Mouse (Mus musculus) ES-Bruce4 (cell line): ENCODE data around the gene Asb13. TPM values are rescaled to one million over a fixed set of nuclear protein-coding genes. Genes with fewer than 3 reads are reported as not detected.

Experiments
- H3K27ac ChIP-seq: 2 replicates; pipeline ENCODE4 v1.5.1; 2012; ENCODE audit warnings: low read length, inconsistent platforms; ENCODE audit not compliant: insufficient read depth
- H3K27me3 ChIP-seq: 2 replicates; pipeline ENCODE4 v1.6.1; 2012; ENCODE audit warnings: mild to moderate bottlenecking, low read length, inconsistent platforms; ENCODE audit not compliant: control insufficient read depth, poor library complexity, insufficient read depth, severe bottlenecking
- H3K36me3 ChIP-seq: 2 replicates; pipeline ENCODE4 v1.6.1; 2012; ENCODE audit warnings: inconsistent platforms, mild to moderate bottlenecking, low read length, moderate library complexity; ENCODE audit not compliant: control insufficient read depth, poor library complexity, insufficient read depth, severe bottlenecking
- H3K4me1 ChIP-seq: one replicate; pipeline ENCODE4 v1.8.1; 2011; ENCODE audit warnings: low read length; ENCODE audit not compliant: control insufficient read depth, insufficient read depth
- H3K4me3 ChIP-seq: 2 replicates; pipeline ENCODE4 v1.5.1; 2011; ENCODE audit warnings: low read depth, mild to moderate bottlenecking, low read length
- H3K9ac ChIP-seq: 2 replicates; pipeline ENCODE4 v1.6.1; 2012; ENCODE audit warnings: low read depth, mild to moderate bottlenecking, inconsistent platforms; ENCODE audit not compliant: poor library complexity, severe bottlenecking
- H3K9me3 ChIP-seq: replicated peaks from 2 replicates; pipeline ENCODE4 v1.6.1; 2012; ENCODE audit warnings: mild to moderate bottlenecking, low read length, inconsistent platforms; ENCODE audit not compliant: control insufficient read depth, poor library complexity, insufficient read depth, severe bottlenecking
- CTCF ChIP-seq: IDR thresholded peaks from one replicate; pipeline ENCODE4 v1.8.1; 2011; ENCODE audit warnings: low read depth, low read length
- EP300 ChIP-seq: IDR thresholded peaks from 2 replicates; pipeline ENCODE4 v1.6.1; 2011; ENCODE audit warnings: low read depth, low read length; ENCODE audit not compliant: insufficient read depth
- POLR2A ChIP-seq: IDR thresholded peaks from one replicate; pipeline ENCODE4 v1.8.1; 2011; ENCODE audit warnings: low read length; ENCODE audit not compliant: insufficient read depth
- polyA plus RNA-seq: library from polyadenylated mRNA; stranded (reverse); fragments of >200 nt; gene quantifications from 2 replicates; pipeline ENCODE4 v1.2.4, GENCODE M21; 2011; ENCODE audit warnings: low read depth; ENCODE audit not compliant: missing spikeins, insufficient read depth, insufficient read length

The Asb13 gene
- polyA plus RNA-seq, 1 experiment, result 18.2 TPM

DNA sequence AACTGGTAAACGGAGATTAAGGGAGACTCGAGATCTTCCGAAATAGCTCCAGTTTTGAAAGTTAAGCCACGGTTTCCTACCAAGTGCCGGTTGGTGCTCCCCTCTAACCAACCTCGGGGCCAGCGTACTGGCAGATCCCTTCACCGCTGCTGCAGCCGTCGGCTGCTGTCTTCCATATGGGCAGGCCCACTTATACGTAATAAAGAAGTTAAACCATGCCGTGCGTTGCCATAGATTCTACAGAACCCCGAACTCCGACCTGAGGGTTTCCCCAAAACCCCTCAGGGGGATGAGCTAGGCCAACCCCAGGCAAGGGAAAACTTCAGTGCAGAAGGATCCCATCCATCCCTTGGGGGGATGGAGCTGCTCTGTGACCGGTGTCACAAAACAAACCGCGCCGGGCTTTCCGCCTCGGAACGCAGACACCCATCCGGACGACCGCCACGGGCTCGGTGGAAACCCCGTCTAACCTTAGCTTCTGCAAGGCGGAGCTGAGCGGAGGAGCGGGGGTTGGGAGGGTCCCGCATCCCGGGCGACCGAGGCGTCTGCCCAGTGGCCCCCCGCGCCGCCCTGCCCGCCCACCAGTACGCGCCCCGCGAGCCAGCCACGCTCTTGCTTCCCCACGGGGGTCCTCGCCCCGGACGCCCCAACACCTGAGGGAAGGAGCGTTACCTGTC lies 23.6 kb upstream of the Asb13 start:
- Histone ChIP-seq H3K9ac (peak overlapping the region; percentile 83), H3K27ac (peak overlapping the region; percentile 55), H3K27me3 (no peaks in the 10 kb centered on the region), H3K4me1 (no peaks in the 10 kb centered on the region), H3K4me3 (peak overlapping the region; percentile 80), H3K36me3 (no peaks in the 10 kb centered on the region; the same call in 1 of the 2 replicates), H3K9me3 (peaks cover 31% of the 10 kb centered on the region)
- TF ChIP-seq CTCF, result no peak
- no peak for TF ChIP-seq EP300
- TF ChIP-seq POLR2A, result no peak

DNA sequence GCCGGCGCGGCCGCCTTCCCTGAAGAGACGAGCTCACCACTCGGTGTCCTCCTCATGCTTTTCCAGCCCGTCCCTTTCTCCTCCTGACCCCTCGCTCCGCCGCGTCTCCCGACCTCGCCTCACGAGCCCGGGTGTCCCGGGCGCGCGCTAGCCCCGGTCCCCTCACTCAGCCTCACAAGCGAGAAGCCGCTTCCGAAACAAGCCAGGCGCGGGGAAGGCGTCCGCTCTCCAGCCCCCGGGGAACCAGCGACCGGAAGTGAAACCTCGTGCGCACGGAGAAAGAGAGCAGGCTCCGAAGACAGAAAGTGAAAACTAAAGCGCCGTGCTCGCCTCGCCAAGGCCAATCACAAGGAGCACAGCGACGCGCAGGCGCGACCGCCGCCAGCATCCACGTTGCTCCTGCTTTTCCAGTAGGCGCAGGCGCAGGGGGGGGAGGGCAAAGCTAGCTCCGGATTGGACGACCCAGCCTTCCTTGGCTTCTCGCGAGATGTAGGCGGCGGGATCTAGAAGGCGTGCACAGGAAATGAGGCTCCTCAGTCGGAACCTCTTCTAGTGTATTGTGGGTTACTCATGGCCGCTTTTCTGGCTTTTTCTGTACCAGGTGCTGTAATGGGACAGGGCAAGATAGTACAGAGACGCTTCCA lies 22.9 kb upstream of the Asb13 start, which contains the start of gene Fam208b:
Gene Fam208b (minus strand): TSS at position 314 of the 644 bp plus-strand sequence.
- Histone ChIP-seq H3K9me3 (peaks cover 31% of the 10 kb centered on the region), H3K4me3 (peak within 1 kb of the TSS; percentile 80), H3K27ac (peak within 1 kb of the TSS; percentile 55), H3K4me1 (no peaks in the 10 kb centered on the region), H3K36me3 (no peaks in the 10 kb centered on the region; the same call in 1 of the 2 replicates), H3K9ac (peak within 1 kb of the TSS; percentile 83), H3K27me3 (no peaks in the 10 kb centered on the region)
- TF ChIP-seq POLR2A (no peak), CTCF (no peak), EP300 (no peak)

DNA sequence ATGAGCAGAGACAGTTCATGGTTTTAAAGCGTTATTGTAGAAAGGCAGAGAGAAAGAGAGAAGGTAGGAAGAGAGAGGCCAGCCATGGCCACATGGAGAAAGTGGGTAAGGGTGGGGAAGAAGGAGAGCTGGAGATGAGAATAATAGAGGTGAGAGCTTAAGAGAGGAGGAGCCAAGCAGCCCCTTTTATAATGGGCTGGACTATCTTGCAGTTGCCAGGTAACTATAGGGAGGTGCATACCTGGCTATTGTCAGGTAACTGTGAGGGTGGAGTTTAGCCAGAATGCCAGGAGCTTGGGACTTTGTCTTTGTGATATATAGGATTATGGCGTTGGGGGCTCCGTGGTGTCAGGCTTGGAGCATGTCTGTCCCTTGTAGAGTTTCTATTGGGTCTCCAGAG lies 6.7 kb upstream of the Asb13 start:
- H3K9ac ChIP-seq, result 0 out of 2 replicates have a peak overlapping the region, but pooled peaks have one; percentile 14
- no peaks in the 10 kb centered on the region for H3K27me3 ChIP-seq
- TF ChIP-seq POLR2A (no peak), EP300 (no peak), CTCF (no peak)
- no peak overlapping the region for H3K27ac ChIP-seq
- peaks cover 16% of the 10 kb centered on the region for H3K9me3 ChIP-seq
- H3K4me1 ChIP-seq, result peaks cover 4% of the 10 kb centered on the region
- H3K36me3 ChIP-seq, result no peaks in the 10 kb centered on the region
- no peak overlapping the region for H3K4me3 ChIP-seq

DNA sequence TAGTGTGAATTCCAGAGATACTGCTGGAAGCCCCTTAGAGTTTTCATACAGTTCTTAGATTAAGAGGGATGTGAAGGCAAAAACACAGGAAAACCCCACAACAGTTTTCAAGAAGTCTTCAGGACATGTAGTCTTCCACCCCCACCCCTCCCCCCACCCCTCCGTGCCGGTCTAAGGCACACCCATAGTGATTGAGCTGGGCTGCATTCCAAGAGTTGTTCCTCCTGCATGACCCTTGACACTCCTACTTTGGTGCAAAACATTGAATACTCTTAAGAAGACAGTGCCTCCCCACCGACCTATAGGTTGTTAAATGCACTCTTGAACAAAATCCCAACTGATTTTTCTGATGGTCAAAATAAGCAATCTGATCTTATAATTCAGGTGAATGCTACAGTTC lies 5.7 kb upstream of the Asb13 start:
- no peaks in the 10 kb centered on the region for H3K27me3 ChIP-seq
- peaks cover 4% of the 10 kb centered on the region for H3K4me1 ChIP-seq
- H3K9ac ChIP-seq, result no peak overlapping the region
- H3K27ac ChIP-seq, result no peak overlapping the region
- no peak overlapping the region for H3K4me3 ChIP-seq
- peaks cover 9% of the 10 kb centered on the region for H3K9me3 ChIP-seq
- TF ChIP-seq CTCF, result no peak
- peak; percentile 62; the same call in 1 of the 2 replicates for TF ChIP-seq EP300
- no peak for TF ChIP-seq POLR2A
- no peaks in the 10 kb centered on the region for H3K36me3 ChIP-seq

DNA sequence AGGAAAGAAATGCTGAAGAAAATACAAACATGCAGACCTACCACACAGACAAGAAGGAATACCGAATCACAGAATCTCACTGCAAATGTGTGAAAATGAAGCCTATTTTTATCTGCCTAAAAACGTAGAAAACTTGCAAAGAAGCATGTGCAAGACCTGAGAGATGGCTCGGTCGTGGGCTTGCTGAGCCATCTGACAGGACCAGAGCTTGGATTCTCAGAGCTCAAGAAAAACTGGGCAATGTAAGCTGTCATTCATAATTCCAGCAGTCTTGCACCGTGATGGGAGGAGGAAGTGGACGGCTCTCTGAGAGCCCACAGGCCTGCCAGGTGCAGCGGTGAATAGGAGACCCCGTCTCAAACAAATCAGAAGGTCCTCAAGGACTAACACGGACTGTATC lies 1.3 kb upstream of the Asb13 start:
- no peaks in the 10 kb centered on the region for H3K9me3 ChIP-seq
- H3K4me1 ChIP-seq, result peaks cover 3% of the 10 kb centered on the region
- H3K27me3 ChIP-seq, result no peaks in the 10 kb centered on the region
- H3K9ac ChIP-seq, result no peak overlapping the region
- no peak overlapping the region for H3K27ac ChIP-seq
- H3K36me3 ChIP-seq, result no peaks in the 10 kb centered on the region
- TF ChIP-seq CTCF, result no peak
- TF ChIP-seq EP300, result no peak
- TF ChIP-seq POLR2A, result no peak
- H3K4me3 ChIP-seq, result no peak overlapping the region

DNA sequence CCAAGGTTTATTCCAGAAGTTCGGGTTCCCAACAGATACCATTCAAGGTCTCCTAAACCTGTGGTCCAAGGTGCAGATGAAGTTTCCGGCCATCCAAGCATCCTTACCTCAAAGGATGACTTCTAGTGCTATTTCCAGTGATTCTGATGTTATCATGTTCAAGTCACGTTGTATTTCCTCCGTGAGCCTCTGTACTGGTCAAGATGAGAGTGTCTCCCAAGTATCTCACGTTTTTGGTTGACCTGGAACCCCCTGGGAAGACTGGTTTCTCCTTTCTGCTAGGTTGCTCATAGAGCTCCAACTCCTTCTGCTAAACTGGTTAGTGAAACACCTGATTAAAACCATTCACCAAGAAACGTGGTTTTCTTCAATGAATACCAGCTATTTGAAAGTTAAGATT lies 701 bp upstream of the Asb13 start:
- Histone ChIP-seq H3K4me1 (peaks cover 2% of the 10 kb centered on the region), H3K27ac (no peak overlapping the region), H3K9me3 (no peaks in the 10 kb centered on the region), H3K27me3 (no peaks in the 10 kb centered on the region), H3K9ac (no peak overlapping the region), H3K4me3 (no peak overlapping the region), H3K36me3 (no peaks in the 10 kb centered on the region)
- no peak for TF ChIP-seq CTCF
- TF ChIP-seq EP300, result no peak
- no peak for TF ChIP-seq POLR2A
